Mouse (Mus musculus): ENCODE results near the gene 4930404N11Rik. TPM values are rescaled to one million over a fixed set of nuclear protein-coding genes. Genes with fewer than 3 reads are reported as not detected.

Gene 4930404N11Rik
- total RNA-seq, 2 experiments from 2014 or later, result 15.6 to 35.7 TPM

GRCm38 (mm10) chr10:81356991-81357844 is 8.4 kb downstream of the 4930404N11Rik start, which contains the start of gene Mfsd12:
Gene Mfsd12 (plus strand): TSS chr10:81357491.
- ATAC-seq (replicated peaks; ENCODE audit: low FRiP score, poor library complexity, severe bottlenecking), result peak; percentile 76

- ATAC-seq (replicated peaks; ENCODE audit: low FRiP score, poor library complexity, severe bottlenecking), result no peak
Observed at GRCm38 (mm10) chr10:81356352-81356990, 9.1 kb downstream of the 4930404N11Rik start.

- ATAC-seq (replicated peaks; ENCODE audit: low FRiP score, poor library complexity, severe bottlenecking), result no peak
Observed at GRCm38 (mm10) chr10:81355533-81355932, 10.1 kb downstream of the 4930404N11Rik start.

- no peak for ATAC-seq (replicated peaks; ENCODE audit: low FRiP score, poor library complexity, severe bottlenecking)
Observed at GRCm38 (mm10) chr10:81354738-81355477, 10.7 kb downstream of the 4930404N11Rik start.

- peak; percentile 48 for ATAC-seq (replicated peaks; ENCODE audit: low FRiP score, poor library complexity, severe bottlenecking)
Observed at GRCm38 (mm10) chr10:81351678-81352291, 13.8 kb downstream of the 4930404N11Rik start.

GRCm38 (mm10) chr10:81350351-81351063 is 15.1 kb downstream of the 4930404N11Rik start, which contains the start of gene Hmg20b:
Gene Hmg20b (minus strand): TSS chr10:81350480.
- peak; percentile 80 for ATAC-seq (replicated peaks; ENCODE audit: low FRiP score, poor library complexity, severe bottlenecking)

GRCm38 (mm10) chr10:81349961-81350350 is 15.7 kb downstream of the 4930404N11Rik start:
- ATAC-seq (replicated peaks; ENCODE audit: low FRiP score, poor library complexity, severe bottlenecking), result no peak

- ATAC-seq (replicated peaks; ENCODE audit: low FRiP score, poor library complexity, severe bottlenecking), result peak; percentile 60
Observed at GRCm38 (mm10) chr10:81349146-81349545, 16.5 kb downstream of the 4930404N11Rik start.

GRCm38 (mm10) chr10:81346453-81347067 is 19.1 kb downstream of the 4930404N11Rik start:
- ATAC-seq (replicated peaks; ENCODE audit: low FRiP score, poor library complexity, severe bottlenecking), result peak; percentile 59

- ATAC-seq (replicated peaks; ENCODE audit: low FRiP score, poor library complexity, severe bottlenecking), result no peak
Observed at GRCm38 (mm10) chr10:81345162-81345534, 20.5 kb downstream of the 4930404N11Rik start.

- ATAC-seq (replicated peaks; ENCODE audit: low FRiP score, poor library complexity, severe bottlenecking), result no peak
Observed at GRCm38 (mm10) chr10:81344421-81345161, 21.0 kb downstream of the 4930404N11Rik start.

- no peak for ATAC-seq (replicated peaks; ENCODE audit: low FRiP score, poor library complexity, severe bottlenecking)
Observed at GRCm38 (mm10) chr10:81342686-81343505, 22.7 kb downstream of the 4930404N11Rik start, which contains the start of gene Gipc3. Gene Gipc3 (minus strand): TSS chr10:81343266.

- peak; percentile 56 for ATAC-seq (replicated peaks; ENCODE audit: low FRiP score, poor library complexity, severe bottlenecking)
Observed at GRCm38 (mm10) chr10:81341333-81341949, 24.2 kb downstream of the 4930404N11Rik start.

GRCm38 (mm10) chr10:81340551-81341332 is 24.9 kb downstream of the 4930404N11Rik start:
- ATAC-seq (replicated peaks; ENCODE audit: low FRiP score, poor library complexity, severe bottlenecking), result no peak

- ATAC-seq (replicated peaks; ENCODE audit: low FRiP score, poor library complexity, severe bottlenecking), result no peak
Observed at GRCm38 (mm10) chr10:81336558-81336957, 29.1 kb downstream of the 4930404N11Rik start.

Measured in erythroblast, adult 5-6 weeks (primary cell).